Mouse (Mus musculus) forebrain, postnatal 0 days (tissue): Measurements from ENCODE around the gene Pcnt. TPM values are rescaled to one million over a fixed set of nuclear protein-coding genes. Genes with fewer than 3 reads are reported as not detected.

Experiments
- ATAC-seq: fragments of 200-750 bp; cut with Nextera tagmentation; 2 replicates; pipeline ENCODE4 v1.8.0; 2017; ENCODE audit warnings: mild to moderate bottlenecking, moderate library complexity
- DNase-seq: peaks from one replicate; pipeline ENCODE4 v3.0.0-alpha.2; 2015
- H3K27ac ChIP-seq: fragments of 300-500 bp; sonication (generic); 2 replicates; pipeline ENCODE4 v1.5.1; 2014; ENCODE audit warnings: low read depth, mild to moderate bottlenecking, antibody characterized with exemption, low read length, moderate library complexity, mixed read lengths
- H3K27me3 ChIP-seq: fragments of 300-500 bp; sonication (generic); 2 replicates; pipeline ENCODE4 v1.6.1; 2014; ENCODE audit warnings: mild to moderate bottlenecking, low read length, mixed read lengths; ENCODE audit not compliant: insufficient read depth
- H3K36me3 ChIP-seq: fragments of 300-500 bp; sonication (generic); 2 replicates; pipeline ENCODE4 v1.6.1; 2014; ENCODE audit warnings: mild to moderate bottlenecking, moderate library complexity; ENCODE audit not compliant: insufficient read depth
- H3K4me1 ChIP-seq: fragments of 300-500 bp; sonication (generic); 2 replicates; pipeline ENCODE4 v1.6.1; 2014; ENCODE audit warnings: antibody characterized with exemption; ENCODE audit not compliant: insufficient read depth
- H3K4me2 ChIP-seq: fragments of 300-500 bp; sonication (generic); 2 replicates; pipeline ENCODE4 v1.6.1; 2014; ENCODE audit warnings: low read depth, mild to moderate bottlenecking, moderate library complexity
- H3K4me3 ChIP-seq: fragments of 300-500 bp; sonication (generic); 2 replicates; pipeline ENCODE4 v1.5.1; 2014; ENCODE audit warnings: low read depth, low read length, mixed read lengths
- H3K9ac ChIP-seq: fragments of 300-500 bp; sonication (generic); 2 replicates; pipeline ENCODE4 v1.6.1; 2014; ENCODE audit warnings: mild to moderate bottlenecking
- H3K9me3 ChIP-seq: fragments of 300-500 bp; sonication (generic); 2 replicates; pipeline ENCODE4 v1.6.1; 2016; ENCODE audit warnings: low read length
- CTCF ChIP-seq: sonication (generic); IDR thresholded peaks from 2 replicates; pipeline ENCODE4 v1.5.1; 2016; ENCODE audit warnings: antibody characterized with exemption, control low read depth, low read depth
- WGBS: fragments of 180-500 bp; shearing (Covaris S2); extraction: QIAGEN DNeasy Blood & Tissue Kit; methylation state at CpG from one replicate; pipeline ENCODE4 v1.1.7; 2014; 5-methylcytosine and 5-hydroxymethylcytosine counted together
- polyA plus RNA-seq: library from polyadenylated mRNA; unstranded; fragments of >200 nt; fragmentation: Nextera tagmentation; extraction: Ambion mirVana; gene quantifications from 2 replicates; pipeline ENCODE4 v1.2.1, GENCODE M21; 2015
- total RNA-seq: library from RNA; depleted of rRNA; stranded (reverse); fragments of >200 nt; gene quantifications from 2 replicates; pipeline ENCODE4 v1.2.3, GENCODE M21; 2014; rRNA removed

The Pcnt gene
- total and polyA plus RNA-seq, 2 experiments from 2014 or later: 4.4 to 19.0 TPM

GRCm38 (mm10) chr10:76317623-76318022 is 125.0 kb downstream of the Pcnt start:
- Histone ChIP-seq H3K9ac (no peak overlapping the region), H3K27me3 (no peaks in the 10 kb centered on the region), H3K4me1 (no peaks in the 10 kb centered on the region), H3K4me3 (no peak overlapping the region), H3K27ac (no peak overlapping the region), H3K36me3 (peaks cover 48% of the 10 kb centered on the region), H3K4me2 (no peak overlapping the region), H3K9me3 (no peaks in the 10 kb centered on the region)
- ATAC-seq: no peak
- no peak for DNase-seq
- WGBS: 90% methylated on average over 12 of the region's 12 CpGs
- no peak for TF ChIP-seq CTCF

DNA sequence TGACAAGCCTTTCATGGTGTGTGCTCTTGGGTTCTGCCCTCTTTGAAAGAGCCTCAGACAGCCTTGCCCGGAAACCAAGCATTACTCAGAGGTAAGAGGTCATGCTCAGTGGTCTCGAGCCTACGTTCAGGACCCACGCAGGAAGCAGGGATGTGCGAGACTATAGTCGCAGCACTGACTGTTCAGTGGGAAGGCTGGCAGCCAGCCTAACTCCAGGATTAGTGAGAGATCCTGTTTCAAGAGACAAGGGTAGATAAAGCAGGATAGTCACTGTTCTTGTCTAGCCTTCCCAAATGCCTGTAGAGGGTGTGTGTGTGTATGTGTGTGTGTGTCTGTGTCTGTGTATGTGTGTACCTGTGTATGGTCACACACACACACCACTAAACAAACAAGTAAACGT is 126.4 kb downstream of the Pcnt start:
- Histone ChIP-seq H3K4me2 (no peak overlapping the region), H3K27ac (no peak overlapping the region), H3K36me3 (peaks cover 53% of the 10 kb centered on the region), H3K27me3 (no peaks in the 10 kb centered on the region), H3K9ac (no peak overlapping the region), H3K4me1 (no peaks in the 10 kb centered on the region), H3K4me3 (no peak overlapping the region), H3K9me3 (no peaks in the 10 kb centered on the region)
- TF ChIP-seq CTCF: no peak
- WGBS: 79% methylated on average over 7 of the region's 7 CpGs
- ATAC-seq (no peak), DNase-seq (no peak)

DNA sequence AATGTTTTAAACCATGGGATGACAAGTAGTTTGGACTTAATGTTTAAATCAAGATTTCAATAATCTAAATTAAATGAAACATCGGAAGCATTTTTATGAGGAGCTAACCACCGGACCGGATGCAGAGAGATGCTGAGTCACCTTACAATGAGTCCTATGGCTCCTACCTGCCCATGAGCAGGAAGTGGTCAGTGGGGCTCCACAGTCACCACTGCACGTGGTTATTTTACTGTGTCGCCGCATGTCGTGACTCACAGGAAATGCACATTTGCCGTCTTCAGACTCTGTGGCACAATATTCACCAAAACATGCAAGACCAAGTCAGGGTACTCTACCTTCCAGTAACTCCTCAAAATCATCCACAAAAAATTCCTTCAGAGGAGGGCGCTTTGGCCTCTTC is 135.8 kb downstream of the Pcnt start:
- H3K27me3 ChIP-seq: no peaks in the 10 kb centered on the region
- no peak for ATAC-seq
- DNase-seq: no peak
- H3K4me1 ChIP-seq: no peaks in the 10 kb centered on the region
- H3K4me3 ChIP-seq: no peak overlapping the region
- no peaks in the 10 kb centered on the region for H3K9me3 ChIP-seq
- no peak overlapping the region for H3K27ac ChIP-seq
- H3K36me3 ChIP-seq: peaks cover 55% of the 10 kb centered on the region
- no peak for TF ChIP-seq CTCF
- WGBS: 93% methylated on average over 9 of the region's 9 CpGs
- H3K4me2 ChIP-seq: no peak overlapping the region
- H3K9ac ChIP-seq: no peak overlapping the region

Other genes with a start within 250 kb of the Pcnt start
- 155 and 162 TPM in 2 replicates for gene Prmt2, start 204.9 kb downstream of the Pcnt start, total RNA-seq
- gene Prmt2, start 204.9 kb downstream of the Pcnt start, polyA plus RNA-seq: 203 and 262 TPM in 2 replicates
- 3.2 and 3.9 TPM in 2 replicates for gene S100b, start 188.9 kb downstream of the Pcnt start, total RNA-seq
- gene S100b, start 188.9 kb downstream of the Pcnt start, polyA plus RNA-seq: 2.8 and 3.6 TPM in 2 replicates
- gene Dip2a, start 97.5 kb downstream of the Pcnt start, total RNA-seq: 46.5 and 49.0 TPM in 2 replicates
- 6.2 and 8.7 TPM in 2 replicates for gene Dip2a, start 97.5 kb downstream of the Pcnt start, polyA plus RNA-seq
- gene AC141477.1, start 2.3 kb downstream of the Pcnt start, total RNA-seq: not detected in 2 replicates
- not detected in 2 replicates for gene AC141477.1, start 2.3 kb downstream of the Pcnt start, polyA plus RNA-seq
- gene 2610028H24Rik, start 6.3 kb upstream of the Pcnt start, total RNA-seq: not detected in 2 replicates
- 0.19 TPM in 1 of 2 replicates, not detected in the other for gene 2610028H24Rik, start 6.3 kb upstream of the Pcnt start, polyA plus RNA-seq
- gene Mcm3ap, start 26.1 kb upstream of the Pcnt start, total RNA-seq: 33.7 and 41.5 TPM in 2 replicates
- 48.6 and 52.7 TPM in 2 replicates for gene Mcm3ap, start 26.1 kb upstream of the Pcnt start, polyA plus RNA-seq
- 5.7 and 6.9 TPM in 2 replicates for gene Ybey, start 26.3 kb upstream of the Pcnt start, total RNA-seq
- 3.6 and 4.6 TPM in 2 replicates for gene Ybey, start 26.3 kb upstream of the Pcnt start, polyA plus RNA-seq
- gene Lss, start 88.8 kb upstream of the Pcnt start, total RNA-seq: 66.3 and 67.1 TPM in 2 replicates
- 31.5 and 38.6 TPM in 2 replicates for gene Lss, start 88.8 kb upstream of the Pcnt start, polyA plus RNA-seq
- 0.38 TPM in 1 of 2 replicates, not detected in the other for gene Spatc1l, start 119.5 kb upstream of the Pcnt start, total RNA-seq
- gene Spatc1l, start 119.5 kb upstream of the Pcnt start, polyA plus RNA-seq: not detected in 2 replicates
- 0.05 and 0.08 TPM in 2 replicates for gene Ftcd, start 132.9 kb upstream of the Pcnt start, total RNA-seq
- gene Ftcd, start 132.9 kb upstream of the Pcnt start, polyA plus RNA-seq: 0.17 TPM in 1 of 2 replicates, not detected in the other
- 13.5 and 21.5 TPM in 2 replicates for gene Col6a2, start 180.8 kb upstream of the Pcnt start, total RNA-seq
- 10.4 and 11.6 TPM in 2 replicates for gene Col6a2, start 180.8 kb upstream of the Pcnt start, polyA plus RNA-seq